9 mouse cellular contexts compared by ENCODE assay signal in genomic region chr3:51396219-51397068, GRCm38 (mm10). TPM values are rescaled to one million over a fixed set of nuclear protein-coding genes. Genes with fewer than 3 reads are reported as not detected.
DNase-seq lines count a peak whose midpoint lies in the region; ATAC-seq and TF ChIP-seq lines count a peak whose summit lies in the region.
"Had no signal": no experiment of that assay in that cellular context is flagged by ENCODE, and none has a peak within 500 bp of the region (broad histone marks: within the 10 kb centered on the region; RNA-seq: fewer than 3 reads in every experiment).

Gene Mgarp (minus strand): TSS chr3:51396738.

- H3K27ac ChIP-seq in bone marrow macrophage, adult 2 months (ENCODE audit: insufficient read depth, low read depth, low read length): no peak within 1 kb of the TSS
- no peak within 1 kb of the TSS for H3K27ac ChIP-seq in forebrain, embryonic 13.5 days
- no peak within 1 kb of the TSS for H3K27ac ChIP-seq in limb, embryonic 13.5 days
- no peak within 1 kb of the TSS for H3K27ac ChIP-seq in midbrain, embryonic 13.5 days

- peak within 1 kb of the TSS; percentile 58 for H3K9ac ChIP-seq in forebrain, embryonic 13.5 days
- H3K9ac ChIP-seq in limb, embryonic 13.5 days: peak within 1 kb of the TSS; percentile 66
- H3K9ac ChIP-seq in midbrain, embryonic 13.5 days (replicated peaks): peak within 1 kb of the TSS; percentile 51

- ATAC-seq in forebrain, embryonic 13.5 days: peak; percentile 83
- ATAC-seq in limb, embryonic 13.5 days (ENCODE audit: low FRiP score, low read depth): peak; percentile 62
- peak; percentile 82 for ATAC-seq in midbrain, embryonic 13.5 days

- H3K36me3 ChIP-seq in forebrain, embryonic 13.5 days (ENCODE audit: poor library complexity, severe bottlenecking): no peaks in the 10 kb centered on the region
- H3K36me3 ChIP-seq in limb, embryonic 13.5 days: no peaks in the 10 kb centered on the region
- no peaks in the 10 kb centered on the region for H3K36me3 ChIP-seq in midbrain, embryonic 13.5 days
- H3K36me3 ChIP-seq in splenic B cell, adult 2 months (ENCODE audit: control insufficient read depth, insufficient read depth, low read length, poor library complexity, severe bottlenecking): no peaks in the 10 kb centered on the region

- TF ChIP-seq CTCF in bone marrow macrophage, adult 2 months (IDR thresholded peaks at IDR 0.05; ENCODE audit: low read depth, low read length): no peak

- peak within 1 kb of the TSS; percentile 62 for H3K4me3 ChIP-seq in bone marrow macrophage, adult 2 months (ENCODE audit: insufficient read depth, low read length)
- H3K4me3 ChIP-seq in forebrain, embryonic 13.5 days: peak within 1 kb of the TSS; percentile 46
- peak within 1 kb of the TSS; percentile 54 for H3K4me3 ChIP-seq in limb, embryonic 13.5 days
- H3K4me3 ChIP-seq in midbrain, embryonic 13.5 days (replicated peaks): peak within 1 kb of the TSS; percentile 40

- DNase-seq in MEL-GATA-1-ER (ENCODE audit: extremely low read depth, low read depth): peak; percentile 68
- DNase-seq in heart, postnatal 4 days: peak; percentile 73
- peak; percentile 48 for DNase-seq in splenic B cell, adult 2 months (ENCODE audit: low read depth, low spot score)
- DNase-seq in adipocyte (ENCODE audit: low spot score): no peak

- H3K4me1 ChIP-seq in bone marrow macrophage, adult 2 months (ENCODE audit: control insufficient read depth, insufficient read depth, low read length): no peaks in the 10 kb centered on the region; the same call in 1 of the 2 replicates
- peaks cover 16% of the 10 kb centered on the region for H3K4me1 ChIP-seq in forebrain, embryonic 13.5 days
- H3K4me1 ChIP-seq in limb, embryonic 13.5 days: peaks cover 3% of the 10 kb centered on the region; the same call in 1 of the 2 replicates
- H3K4me1 ChIP-seq in midbrain, embryonic 13.5 days (replicated peaks): peaks cover 17% of the 10 kb centered on the region

- peaks cover 36% of the 10 kb centered on the region for H3K27me3 ChIP-seq in forebrain, embryonic 13.5 days
- H3K27me3 ChIP-seq in limb, embryonic 13.5 days: peaks cover 37% of the 10 kb centered on the region
- H3K27me3 ChIP-seq in midbrain, embryonic 13.5 days: peaks cover 25% of the 10 kb centered on the region
- no peaks in the 10 kb centered on the region for H3K27me3 ChIP-seq in splenic B cell, adult 2 months (ENCODE audit: control insufficient read depth, insufficient read depth, low read length, poor library complexity, severe bottlenecking)

- 3% methylated on average over 41 of the region's 41 CpGs for WGBS in forebrain, embryonic 13.5 days
- WGBS in limb, embryonic 13.5 days: 2% methylated on average over 41 of the region's 41 CpGs
- WGBS in midbrain, embryonic 13.5 days: 3% methylated on average over 41 of the region's 41 CpGs

- H3K9me3 ChIP-seq in forebrain, embryonic 13.5 days (replicated peaks): no peaks in the 10 kb centered on the region
- no peaks in the 10 kb centered on the region for H3K9me3 ChIP-seq in limb, embryonic 13.5 days
- no peaks in the 10 kb centered on the region for H3K9me3 ChIP-seq in midbrain, embryonic 13.5 days

- no peak for TF ChIP-seq POLR2A in bone marrow macrophage, adult 2 months (IDR thresholded peaks at IDR 0.05; ENCODE audit: borderline replicate concordance, low read depth, low read length)

- H3K4me2 ChIP-seq in forebrain, embryonic 13.5 days: peak within 1 kb of the TSS; percentile 73
- peak within 1 kb of the TSS; percentile 77 for H3K4me2 ChIP-seq in limb, embryonic 13.5 days (replicated peaks)
- H3K4me2 ChIP-seq in midbrain, embryonic 13.5 days (replicated peaks): peak within 1 kb of the TSS; percentile 62

RNA-seq across cellular contexts. Expression of gene Mgarp, which starts in this region (rescaled TPM):
- polyA plus RNA-seq in bone marrow macrophage, adult 2 months (2012; ENCODE audit: insufficient read depth, insufficient read length, missing spikeins): not detected in 2 replicates
- polyA plus RNA-seq in forebrain, embryonic 13.5 days (2015; fragmentation: Nextera tagmentation; extraction: Ambion mirVana): 1.5 and 2.2 TPM in 2 replicates
- under 1 TPM; 0.45 to 0.95 TPM for total RNA-seq in heart, postnatal 4 days (2021)
- 4.5 and 6.4 TPM in 2 replicates for polyA plus RNA-seq in limb, embryonic 13.5 days (2015; fragmentation: Nextera tagmentation; extraction: Ambion mirVana)
- polyA plus RNA-seq in midbrain, embryonic 13.5 days (2015; fragmentation: Nextera tagmentation; extraction: Ambion mirVana): 5.6 and 12.0 TPM in 2 replicates
- total RNA-seq: left cerebral cortex, postnatal 10 days had no signal

Comparison
In these comparisons a context has a peak if more than half of its experiments do, and no peak if none do; other contexts are left out.
1. Peak in DNase-seq in heart, postnatal 4 days; RNA of the gene not detected or under 1 TPM.